Mouse (Mus musculus) B cell, adult 62 days (primary cell): Measurements from ENCODE around the gene Kcnf1. TPM values are rescaled to one million over a fixed set of nuclear protein-coding genes. Genes with fewer than 3 reads are reported as not detected.

Experiments
- total RNA-seq: library from RNA; stranded (reverse); gene quantifications from 4 replicates; pipeline ENCODE4 v1.2.4, GENCODE M21; 2023

The Kcnf1 gene
- 0.13 TPM in 1 of 4 replicates, not detected in the others for total RNA-seq

DNA sequence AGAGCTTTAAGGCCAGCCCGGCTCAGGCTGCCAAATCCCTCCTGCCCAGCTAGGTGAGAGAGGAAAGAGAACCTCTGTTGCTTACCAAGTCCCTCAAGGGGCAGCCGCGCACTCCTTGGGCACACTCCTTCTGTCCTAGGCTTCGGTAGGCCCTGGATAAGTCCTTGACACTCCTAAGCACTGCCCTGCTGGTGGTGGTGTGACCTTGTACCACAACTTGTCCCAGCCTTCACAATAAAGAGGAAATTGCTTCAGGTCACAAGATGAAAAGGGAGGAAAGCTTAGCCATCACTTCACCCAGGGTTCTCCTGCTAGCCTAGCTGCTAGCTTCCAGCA is at the start of gene Kcnf1:
TSS of gene Kcnf1 (minus strand) at position 132 of the 336 bp plus-strand sequence.

Other genes starting within 250 kb of the Kcnf1 start
- 13.2 to 16.5 TPM (median 13.5 TPM) in 4 replicates for gene Pqlc3, start 176.5 kb downstream of the Kcnf1 start, total RNA-seq
- 0.15 to 1.2 TPM (median 0.64 TPM) in 4 replicates for gene 2410004P03Rik, start 165.2 kb downstream of the Kcnf1 start, total RNA-seq
- 131 to 142 TPM (median 134 TPM) in 4 replicates for gene Pdia6, start 89.7 kb upstream of the Kcnf1 start, total RNA-seq
- not detected in 4 replicates for gene Atp6v1c2, start 152.5 kb upstream of the Kcnf1 start, total RNA-seq
- gene Nol10, start 171.6 kb upstream of the Kcnf1 start, total RNA-seq: 19.8 to 23.2 TPM (median 21.0 TPM) in 4 replicates